Mouse (Mus musculus) urinary bladder, postnatal 25 days (tissue): ENCODE measurements around the gene Eftud2.

Experiments used
- DNase-seq: peaks from one replicate; pipeline ENCODE4 v3.0.0; 2022; ENCODE audit warnings: low spot score

Eftud2 gene

GRCm38 (mm10) chr11:102880585-102881313 is at the start of gene Eftud2, which contains the start of gene Ccdc103:
Eftud2 (minus strand) TSS chr11:102880985.
Ccdc103 (plus strand) TSS chr11:102881204.
- DNase-seq: peak; percentile 94

DNA sequence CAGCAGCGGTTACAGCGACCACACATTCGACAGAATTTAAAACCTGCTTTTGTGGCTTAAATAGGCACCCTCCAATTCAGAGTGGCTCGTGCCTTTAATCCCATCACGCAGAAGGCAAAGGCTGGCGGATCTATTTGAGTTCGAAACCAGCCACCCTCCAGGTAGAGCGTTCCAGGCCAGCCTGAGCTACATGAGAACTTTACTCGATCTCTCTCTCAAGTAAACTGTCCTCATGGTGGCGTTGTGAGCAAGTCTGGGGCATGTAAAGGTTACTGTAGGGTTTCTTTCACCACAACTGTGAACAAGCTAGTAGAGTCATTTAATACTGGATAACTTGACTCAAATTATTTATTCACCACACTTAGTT is 44.5 kb upstream of the Eftud2 start:
- no peak for DNase-seq

DNA sequence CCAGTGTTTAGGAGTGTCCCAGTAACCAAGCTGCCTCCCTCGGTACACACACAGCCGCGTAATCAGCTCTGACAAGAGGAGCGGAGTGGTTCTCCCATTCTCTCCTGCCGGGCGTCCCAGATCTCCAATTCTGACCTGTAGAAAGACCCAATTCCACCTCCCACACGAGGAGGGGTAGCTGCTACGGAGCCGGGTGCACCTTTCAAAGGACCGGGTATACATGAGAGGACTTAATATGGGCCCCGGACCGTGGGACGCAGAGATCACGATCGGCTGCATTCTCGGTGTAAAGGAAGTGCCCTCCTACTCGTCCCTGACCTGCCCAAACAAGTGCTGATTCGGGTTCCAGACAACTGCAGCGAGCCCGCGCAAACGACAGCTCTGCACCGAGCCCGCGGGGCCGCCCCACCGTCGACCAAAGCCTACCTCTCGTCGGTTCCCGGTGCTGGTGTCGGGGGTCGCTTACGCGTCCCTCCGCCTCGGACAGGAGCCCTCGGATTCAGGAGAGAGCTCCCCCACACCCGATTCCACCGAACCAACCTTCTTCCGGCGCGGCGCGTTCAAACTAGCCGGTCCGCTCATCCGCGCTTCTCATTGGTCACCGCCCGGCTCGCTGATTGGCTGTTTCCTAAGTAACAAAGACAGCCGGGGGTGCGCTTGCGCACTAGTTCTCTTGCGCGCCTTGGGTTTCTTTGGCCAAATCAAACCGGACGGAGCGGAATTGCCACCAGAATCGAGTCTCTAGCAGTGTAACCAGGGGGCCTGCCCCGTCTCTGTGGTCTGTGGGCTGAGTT is 44.0 kb upstream of the Eftud2 start, which contains the start of gene Kif18b:
Kif18b (minus strand) TSS at position 568 of the 794 bp plus-strand sequence.
- peak; percentile 88 for DNase-seq

GRCm38 (mm10) chr11:102921491-102921890 is 40.7 kb upstream of the Eftud2 start:
- no peak for DNase-seq

DNA sequence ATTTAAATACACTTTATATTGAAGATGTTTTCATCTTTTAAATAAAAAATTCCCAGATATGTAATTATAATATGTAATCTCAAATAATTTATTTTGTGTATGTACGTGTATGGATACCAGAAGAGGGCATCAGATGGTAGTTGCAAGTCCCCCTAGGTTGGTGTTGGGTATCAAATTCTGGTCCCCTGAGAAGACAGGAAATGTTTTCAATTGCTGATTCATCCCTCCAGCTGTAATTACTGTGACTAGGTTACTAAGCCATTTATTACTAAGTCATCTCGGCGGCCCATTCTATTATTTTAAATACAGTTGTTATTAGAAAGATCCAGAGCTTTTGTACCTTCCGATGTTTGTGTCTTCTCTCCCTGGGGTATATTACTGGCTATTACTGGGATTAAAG is 37.3 kb upstream of the Eftud2 start:
- DNase-seq: no peak

DNA sequence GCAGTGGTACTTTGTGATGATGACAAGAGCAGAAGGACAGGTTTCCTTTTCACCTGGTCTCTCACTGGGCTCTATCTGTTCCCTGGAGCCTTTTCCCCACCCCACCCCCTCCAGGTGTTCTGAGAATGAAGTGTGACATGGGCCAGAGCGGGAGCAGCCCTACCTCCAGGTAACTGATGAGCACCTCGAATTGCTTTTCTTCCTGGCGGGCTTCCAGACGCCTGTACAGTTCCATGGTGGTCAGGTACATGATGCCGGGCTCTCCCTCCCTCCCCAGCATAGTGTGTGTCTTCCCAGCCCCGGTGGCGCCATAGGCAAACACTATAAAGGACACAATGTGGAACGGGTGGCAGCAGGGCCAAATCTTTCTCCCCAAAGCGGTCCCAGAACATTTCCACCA is 34.6 kb upstream of the Eftud2 start:
- DNase-seq: no peak

GRCm38 (mm10) chr11:102911376-102911775 is 30.6 kb upstream of the Eftud2 start:
- no peak for DNase-seq

DNA sequence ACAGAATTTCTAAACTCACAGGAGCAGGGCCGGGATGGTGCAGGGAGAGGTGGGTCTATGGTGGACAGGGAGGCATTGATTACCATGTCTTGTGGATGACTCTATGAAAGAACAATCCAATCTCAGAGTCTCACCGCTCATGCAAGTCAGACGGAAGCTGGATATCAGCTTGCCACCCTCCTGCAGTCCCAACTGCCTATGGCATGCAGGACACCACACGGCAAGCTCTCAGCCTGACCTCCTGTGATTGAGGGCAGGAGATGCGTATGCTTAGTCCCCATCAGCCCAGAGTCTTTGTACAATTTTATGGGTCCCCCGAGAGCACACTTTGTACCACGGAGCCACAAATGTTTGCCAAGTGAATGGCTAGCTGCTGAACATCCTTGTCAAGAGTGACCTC is 22.9 kb upstream of the Eftud2 start:
- DNase-seq: no peak

GRCm38 (mm10) chr11:102902107-102902506 is 21.3 kb upstream of the Eftud2 start:
- no peak for DNase-seq

GRCm38 (mm10) chr11:102901199-102901598 is 20.4 kb upstream of the Eftud2 start:
- DNase-seq: no peak

DNA sequence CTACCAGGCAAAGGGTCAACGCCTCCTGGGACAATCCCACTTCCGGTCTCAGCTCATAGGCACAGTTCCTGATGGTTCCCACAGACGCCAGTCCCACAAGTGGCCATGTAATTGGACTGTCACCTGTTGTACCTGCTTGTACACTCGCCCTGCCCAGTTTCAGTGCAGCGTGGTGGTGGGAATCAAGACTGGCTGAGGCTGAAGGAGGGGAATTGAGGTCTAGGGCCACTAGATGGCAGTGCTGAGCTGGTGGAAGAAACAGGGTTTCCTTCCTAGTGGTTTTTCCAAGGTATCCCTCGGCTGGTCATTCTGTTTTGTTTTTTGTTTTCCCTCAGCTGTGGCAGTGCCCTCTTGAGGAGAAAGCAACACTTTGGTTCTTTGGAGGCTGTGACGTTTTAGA is 20.0 kb upstream of the Eftud2 start, which contains the start of gene Gfap:
Gfap (minus strand) TSS at position 150 of the 400 bp plus-strand sequence.
- DNase-seq: peak; percentile 84

- no peak for DNase-seq
Measured at GRCm38 (mm10) chr11:102898408-102898807, 17.6 kb upstream of the Eftud2 start.

- no peak for DNase-seq
Measured at GRCm38 (mm10) chr11:102896641-102897040, 15.9 kb upstream of the Eftud2 start.

DNA sequence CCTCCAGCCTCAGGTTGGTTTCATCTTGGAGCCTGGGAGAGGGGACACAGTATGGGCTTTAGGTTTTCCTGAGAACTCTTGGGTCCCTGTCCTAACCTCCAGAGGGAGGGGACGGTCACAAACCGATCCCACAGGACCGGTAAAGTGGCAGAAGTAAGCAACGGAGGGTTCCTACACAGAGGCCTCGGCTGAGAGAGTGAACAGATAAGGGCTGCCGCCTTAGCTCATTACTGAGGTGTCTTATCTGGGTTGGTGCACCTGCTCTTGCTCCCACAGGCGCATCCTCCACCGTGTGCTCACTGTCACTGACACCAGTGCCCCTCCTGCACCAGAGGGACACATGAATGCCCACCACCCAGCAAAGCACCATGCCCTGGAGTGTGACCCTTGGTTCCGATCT is 15.0 kb upstream of the Eftud2 start:
- DNase-seq: no peak

GRCm38 (mm10) chr11:102894716-102895115 is 13.9 kb upstream of the Eftud2 start:
- no peak for DNase-seq

DNA sequence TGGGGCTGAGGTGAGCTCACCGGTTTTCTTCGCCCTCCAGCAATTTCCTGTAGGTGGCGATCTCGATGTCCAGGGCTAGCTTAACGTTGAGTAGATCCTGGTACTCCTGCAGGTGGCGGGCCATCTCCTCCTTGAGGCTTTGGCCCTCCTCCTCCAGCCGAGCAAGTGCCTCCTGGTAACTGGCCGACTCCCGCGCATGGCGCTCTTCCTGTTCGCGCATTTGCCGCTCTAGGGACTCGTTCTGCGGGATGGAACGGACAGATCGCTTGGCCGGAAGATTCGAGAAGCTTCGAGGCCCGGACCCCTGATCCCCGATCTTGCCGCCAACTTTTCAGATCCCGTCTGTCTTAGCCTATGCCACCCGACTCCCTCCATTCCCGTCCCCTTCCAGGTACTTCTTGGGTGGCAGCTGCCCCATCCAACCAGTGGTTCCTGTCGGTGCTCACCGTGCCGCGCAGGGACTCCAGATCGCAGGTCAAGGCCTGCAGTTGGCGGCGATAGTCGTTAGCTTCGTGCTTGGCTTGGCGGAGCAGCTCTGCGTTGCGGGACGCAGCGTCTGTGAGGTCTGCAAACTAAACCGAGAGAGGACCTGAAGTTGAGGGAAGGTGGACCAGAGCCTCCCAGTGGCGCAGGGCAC is 12.3 kb upstream of the Eftud2 start:
- peak; percentile 61 for DNase-seq

DNA sequence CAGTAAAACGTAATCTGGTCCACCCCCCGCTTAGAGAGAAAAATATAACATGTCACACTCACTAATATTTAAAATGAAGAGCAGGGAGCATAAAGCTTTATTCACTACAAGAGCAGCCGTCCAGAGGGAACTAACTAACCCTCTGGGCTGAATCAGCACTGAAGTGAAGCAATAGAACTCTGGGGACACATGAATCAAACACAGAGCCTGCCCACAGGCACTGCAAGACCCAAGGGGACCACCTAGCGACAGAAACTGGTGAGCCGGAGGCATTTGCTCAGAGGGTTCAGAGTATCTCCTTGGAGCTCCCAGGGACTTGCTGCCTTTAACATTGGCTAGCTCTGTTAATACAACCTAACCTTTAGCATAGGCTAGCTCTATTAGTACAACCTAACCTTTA is 9.3 kb upstream of the Eftud2 start:
- no peak for DNase-seq

DNA sequence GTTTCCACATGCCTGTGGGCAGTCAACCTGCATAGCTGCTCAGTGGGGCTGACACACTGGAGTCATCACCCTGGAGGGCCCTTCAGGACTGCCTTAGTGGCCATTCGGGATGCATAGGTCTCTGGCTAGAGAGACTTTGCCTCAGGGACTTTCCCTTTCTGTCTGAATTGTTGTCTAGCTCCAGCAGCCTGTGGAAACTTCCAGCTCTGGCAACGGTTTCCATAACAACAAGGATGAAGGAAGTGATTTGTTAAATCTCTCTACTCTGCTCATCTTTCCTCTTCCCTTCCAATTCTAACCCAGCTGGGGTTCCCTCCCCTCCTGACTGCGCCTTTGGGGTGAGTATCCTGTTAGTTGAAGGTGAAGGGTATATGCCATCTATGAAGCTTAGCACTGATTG is 7.3 kb upstream of the Eftud2 start:
- no peak for DNase-seq

GRCm38 (mm10) chr11:102887433-102887832 is 6.6 kb upstream of the Eftud2 start:
- DNase-seq: no peak

GRCm38 (mm10) chr11:102884616-102885219 is 3.9 kb upstream of the Eftud2 start, which contains the start of gene Fam187a:
Fam187a (plus strand) TSS chr11:102885169.
- no peak for DNase-seq

DNA sequence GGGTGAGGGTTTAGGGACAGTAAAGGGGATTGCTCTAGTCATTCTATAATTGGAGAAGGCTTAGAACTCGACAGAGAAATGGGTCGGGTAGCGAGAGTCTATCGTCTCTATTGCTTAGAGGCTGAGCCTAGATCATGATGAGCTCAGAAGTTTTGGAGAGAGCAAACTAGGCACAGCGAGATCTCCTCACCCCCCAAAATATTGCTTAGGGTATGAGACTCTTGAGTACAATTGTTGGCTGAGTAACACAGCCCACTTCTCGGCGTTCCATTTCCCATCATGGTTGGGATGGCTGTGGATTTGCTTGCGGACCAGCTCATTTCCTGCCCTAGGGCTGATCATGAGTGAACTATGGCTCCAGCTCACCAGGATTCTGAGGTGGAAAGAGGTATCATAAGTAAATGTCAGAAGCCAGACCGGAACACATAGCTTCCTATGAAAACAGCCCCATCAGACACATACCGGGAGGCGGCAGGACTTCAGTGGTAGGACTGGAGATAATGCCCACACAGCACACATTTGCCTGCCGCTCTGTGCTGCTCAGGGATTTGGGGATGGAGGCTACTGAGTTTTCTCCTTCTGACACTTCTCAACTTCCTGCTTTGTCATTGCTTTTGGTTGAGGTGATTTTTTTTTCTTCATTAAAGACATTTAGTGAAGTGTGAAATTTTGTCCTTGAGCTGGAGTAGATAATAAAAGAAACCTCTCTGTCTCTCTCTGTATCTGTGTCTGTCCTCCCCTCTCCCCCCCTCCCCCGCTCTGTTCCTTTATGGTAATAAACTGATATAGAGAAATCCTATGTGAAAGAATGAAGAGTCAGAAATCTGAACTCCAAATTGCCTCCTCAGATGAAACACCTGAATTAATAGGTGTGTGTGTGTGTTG is 771 bp upstream of the Eftud2 start:
- DNase-seq: no peak
